Mouse (Mus musculus) stomach, postnatal 0 days (tissue): ENCODE data around the gene 1810030O07Rik. TPM values are rescaled to one million over a fixed set of nuclear protein-coding genes. Genes with fewer than 3 reads are reported as not detected.

Experiments
- ATAC-seq: fragments of 200-750 bp; cut with Nextera tagmentation; 2 replicates; pipeline ENCODE4 v1.8.0; 2017; ENCODE audit not compliant: low FRiP score, low TSS enrichment
- DNase-seq: peaks from one replicate; pipeline ENCODE4 v3.0.0-alpha.2; 2016; ENCODE audit warnings: low spot score
- H3K27ac ChIP-seq: fragments of 300-500 bp; sonication (generic); replicated peaks from 2 replicates; pipeline ENCODE4 v1.5.1; 2014; ENCODE audit warnings: mild to moderate bottlenecking, control low read depth
- H3K27me3 ChIP-seq: fragments of 300-500 bp; sonication (generic); 2 replicates; pipeline ENCODE4 v1.6.1; 2014; ENCODE audit warnings: low read length; ENCODE audit not compliant: control insufficient read depth, insufficient read depth
- H3K36me3 ChIP-seq: fragments of 300-500 bp; sonication (generic); 2 replicates; pipeline ENCODE4 v1.6.1; 2014; ENCODE audit warnings: low read length, mixed read lengths; ENCODE audit not compliant: control insufficient read depth, insufficient read depth
- H3K4me1 ChIP-seq: fragments of 300-500 bp; sonication (generic); replicated peaks from 2 replicates; pipeline ENCODE4 v1.6.1; 2014; ENCODE audit warnings: antibody characterized with exemption; ENCODE audit not compliant: control insufficient read depth, insufficient read depth
- H3K4me2 ChIP-seq: fragments of 300-500 bp; sonication (generic); replicated peaks from 2 replicates; pipeline ENCODE4 v1.6.1; 2014; ENCODE audit warnings: low read depth, mild to moderate bottlenecking, control low read depth, moderate library complexity
- H3K4me3 ChIP-seq: fragments of 300-500 bp; sonication (generic); 2 replicates; pipeline ENCODE4 v1.5.1; 2014; ENCODE audit warnings: low read depth, low read length, control low read depth
- H3K9ac ChIP-seq: fragments of 300-500 bp; sonication (generic); 2 replicates; pipeline ENCODE4 v1.6.1; 2014; ENCODE audit warnings: mild to moderate bottlenecking, low read length, control low read depth, mixed read lengths
- H3K9me3 ChIP-seq: fragments of 300-500 bp; sonication (generic); 2 replicates; pipeline ENCODE4 v1.6.1; 2016; ENCODE audit warnings: low read length; ENCODE audit not compliant: control insufficient read depth
- CTCF ChIP-seq: IDR thresholded peaks from 2 replicates; pipeline ENCODE4 v1.5.1; 2016; ENCODE audit warnings: antibody characterized with exemption, low read depth, mild to moderate bottlenecking, moderate library complexity
- EP300 ChIP-seq: optimal IDR thresholded peaks from 2 replicates; pipeline ENCODE3; 2016; ENCODE audit warnings: antibody characterized with exemption
- WGBS: fragments of 180-500 bp; shearing (Covaris S2); extraction: QIAGEN DNeasy Blood & Tissue Kit; methylation state at CpG from one replicate; pipeline ENCODE4 v1.1.7; 2014; 5-methylcytosine and 5-hydroxymethylcytosine counted together
- polyA plus RNA-seq: library from polyadenylated mRNA; unstranded; fragments of >200 nt; fragmentation: Nextera tagmentation; extraction: Ambion mirVana; gene quantifications from 2 replicates; pipeline ENCODE4 v1.2.1, GENCODE M21; 2015

1810030O07Rik gene
- 20.2 and 20.3 TPM in 2 replicates for polyA plus RNA-seq

- H3K36me3 ChIP-seq = no peaks in the 10 kb centered on the region; the same call in 1 of the 2 replicates
- no peaks in the 10 kb centered on the region for H3K4me1 ChIP-seq
- ATAC-seq (peak; percentile 100), DNase-seq (peak; percentile 89)
- no peaks in the 10 kb centered on the region for H3K27me3 ChIP-seq
- H3K9ac ChIP-seq = peak within 1 kb of the TSS; percentile 79
- WGBS = 7% methylated on average over 42 of the region's 42 CpGs
- peak within 1 kb of the TSS; percentile 63 for H3K4me3 ChIP-seq
- no peaks in the 10 kb centered on the region for H3K9me3 ChIP-seq
- H3K4me2 ChIP-seq = peak within 1 kb of the TSS; percentile 52
- TF ChIP-seq CTCF (no peak), EP300 (no peak)
- H3K27ac ChIP-seq = peak within 1 kb of the TSS; percentile 93
These were observed at the start of gene 1810030O07Rik for GRCm38 (mm10) chrX:12673054-12673775. Gene 1810030O07Rik (minus strand): TSS chrX:12673668.

GRCm38 (mm10) chrX:12716036-12716435, 42.6 kb upstream of the 1810030O07Rik start:
- no peak for TF ChIP-seq EP300
- TF ChIP-seq CTCF = no peak
- Histone ChIP-seq H3K4me3 (no peak overlapping the region), H3K9ac (no peak overlapping the region), H3K4me1 (no peaks in the 10 kb centered on the region), H3K27me3 (no peaks in the 10 kb centered on the region), H3K9me3 (no peaks in the 10 kb centered on the region), H3K4me2 (no peak overlapping the region), H3K36me3 (no peaks in the 10 kb centered on the region), H3K27ac (no peak overlapping the region)
- WGBS = 82% methylated on average over 4 of the region's 4 CpGs
- DNase-seq (no peak), ATAC-seq (no peak)

- TF ChIP-seq CTCF (no peak), EP300 (no peak)
- Histone ChIP-seq H3K4me1 (no peaks in the 10 kb centered on the region), H3K9me3 (no peaks in the 10 kb centered on the region), H3K4me3 (no peak overlapping the region), H3K9ac (no peak overlapping the region), H3K27me3 (no peaks in the 10 kb centered on the region), H3K27ac (no peak overlapping the region), H3K4me2 (no peak overlapping the region), H3K36me3 (no peaks in the 10 kb centered on the region)
- no peak for ATAC-seq
- no peak for DNase-seq
- 86% methylated on average over 7 of the region's 7 CpGs for WGBS
These were observed 40.3 kb upstream of the 1810030O07Rik start for GRCm38 (mm10) chrX:12713796-12714195.

GRCm38 (mm10) chrX:12686910-12687309, 13.4 kb upstream of the 1810030O07Rik start:
- Histone ChIP-seq H3K4me2 (no peak overlapping the region), H3K9me3 (no peaks in the 10 kb centered on the region), H3K9ac (no peak overlapping the region), H3K27ac (no peak overlapping the region), H3K27me3 (no peaks in the 10 kb centered on the region), H3K4me3 (no peak overlapping the region), H3K4me1 (no peaks in the 10 kb centered on the region), H3K36me3 (no peaks in the 10 kb centered on the region)
- TF ChIP-seq EP300 (no peak), CTCF (no peak)
- 66% methylated on average over 8 of the region's 8 CpGs for WGBS
- ATAC-seq (no peak), DNase-seq (no peak)

- Histone ChIP-seq H3K4me3 (no peak overlapping the region), H3K27ac (no peak overlapping the region), H3K4me1 (no peaks in the 10 kb centered on the region), H3K36me3 (no peaks in the 10 kb centered on the region), H3K9ac (no peak overlapping the region), H3K27me3 (no peaks in the 10 kb centered on the region), H3K4me2 (no peak overlapping the region), H3K9me3 (no peaks in the 10 kb centered on the region)
- no peak for DNase-seq
- no peak for TF ChIP-seq CTCF
- TF ChIP-seq EP300 = no peak
- ATAC-seq = no peak
These were observed 12.6 kb upstream of the 1810030O07Rik start for GRCm38 (mm10) chrX:12686071-12686470.

- ATAC-seq (no peak), DNase-seq (peak; percentile 58)
- H3K9me3 ChIP-seq = no peaks in the 10 kb centered on the region
- no peaks in the 10 kb centered on the region for H3K4me1 ChIP-seq
- no peaks in the 10 kb centered on the region for H3K36me3 ChIP-seq
- TF ChIP-seq CTCF (peak; percentile 81), EP300 (no peak)
- no peak overlapping the region for H3K27ac ChIP-seq
- H3K27me3 ChIP-seq = no peaks in the 10 kb centered on the region
- 24% methylated on average over 6 of the region's 6 CpGs for WGBS
- no peak overlapping the region for H3K4me2 ChIP-seq
- H3K9ac ChIP-seq = no peak overlapping the region
- no peak overlapping the region for H3K4me3 ChIP-seq
These were observed 3.9 kb upstream of the 1810030O07Rik start for GRCm38 (mm10) chrX:12677396-12677795.
